Mouse (Mus musculus) inflammation-experienced regulatory T-cells, adult 6 months (primary cell): ENCODE measurements around the gene Tecpr1. TPM values are rescaled to one million over a fixed set of nuclear protein-coding genes. Genes with fewer than 3 reads are reported as not detected.

Experiments
- ATAC-seq: one replicate; pipeline ENCODE4 v1.8.0; 2017
- polyA plus RNA-seq, 3 experiments: library from polyadenylated mRNA; unstranded; fragments of 100-300 nt; shearing (Covaris generic); gene quantifications; one replicate each; pipeline ENCODE4 v1.2.1; 2017

Gene Tecpr1
- polyA plus RNA-seq, 3 experiments from 2014 or later = 74.3 to 93.5 (median 81.1) TPM

DNA sequence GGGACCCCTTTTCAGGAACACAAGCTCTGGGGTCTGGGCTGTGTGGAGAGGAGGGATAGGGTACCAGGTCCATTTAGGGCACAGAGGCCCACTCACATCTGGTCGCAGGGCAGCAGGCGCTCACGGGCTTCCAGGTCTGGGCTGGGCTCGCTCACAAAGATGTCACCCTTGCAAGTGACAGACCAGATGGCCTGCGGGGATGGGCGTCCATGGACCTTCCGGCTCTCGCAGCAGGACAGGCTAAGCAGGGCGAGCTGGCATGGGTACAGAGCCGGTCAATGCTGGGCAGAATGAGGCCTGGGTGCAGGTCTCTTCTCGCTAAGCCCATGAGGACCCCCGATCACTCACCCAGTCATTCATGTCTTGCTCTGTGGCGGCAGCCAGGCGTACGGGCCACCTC, 17.3 kb downstream of the Tecpr1 start:
- no peak for ATAC-seq

GRCm38 (mm10) chr5:144204911-144205310, 18.5 kb downstream of the Tecpr1 start:
- ATAC-seq = no peak

DNA sequence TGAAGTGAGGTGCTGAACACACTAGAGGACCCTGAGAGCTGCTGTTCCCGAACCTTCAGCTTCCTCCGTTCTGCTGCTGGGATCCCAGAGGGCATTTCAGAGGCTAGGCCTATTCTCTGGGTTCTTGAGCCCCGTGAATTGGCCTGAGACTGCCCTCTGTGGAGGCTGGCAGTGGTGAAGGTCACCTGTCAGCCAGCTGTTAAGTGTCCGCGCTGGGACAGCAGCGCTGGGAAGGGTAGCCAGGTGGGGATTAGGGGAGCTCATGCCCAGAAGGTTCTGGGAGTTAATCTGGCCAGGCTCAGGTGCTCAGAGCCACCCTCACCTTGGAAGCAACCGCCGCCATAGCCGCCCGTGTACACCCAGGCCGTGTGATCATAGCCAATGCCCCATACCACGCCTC, 19.1 kb downstream of the Tecpr1 start:
- no peak for ATAC-seq

DNA sequence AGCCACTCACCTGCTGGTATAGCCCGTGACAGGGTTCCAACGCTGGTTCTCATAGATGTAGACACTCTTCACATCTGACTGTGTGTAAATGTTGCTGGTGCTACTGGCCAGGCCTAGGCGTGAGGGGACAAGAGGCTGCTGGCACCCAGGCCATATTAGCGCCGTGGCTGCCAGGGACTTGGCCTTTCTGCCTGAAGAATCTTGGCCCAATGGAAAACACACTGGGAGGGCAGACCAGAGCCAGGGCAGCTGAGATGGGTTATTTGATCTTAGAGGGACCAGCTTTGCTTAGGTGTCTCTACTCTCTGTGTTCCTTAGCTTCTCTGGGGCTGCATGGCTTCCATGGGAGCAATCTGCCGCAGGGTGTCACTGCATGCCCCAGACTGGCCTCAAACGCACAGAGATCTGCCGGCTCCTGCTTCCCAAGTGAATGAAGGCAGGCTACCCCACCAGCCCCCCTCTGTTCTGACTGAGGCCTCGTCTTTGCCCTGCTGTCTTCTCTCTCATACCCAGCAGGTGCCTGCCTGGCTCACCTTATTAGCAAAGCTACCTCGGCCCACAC, 19.9 kb downstream of the Tecpr1 start:
- no peak for ATAC-seq

GRCm38 (mm10) chr5:144202430-144202829, 21.0 kb downstream of the Tecpr1 start:
- ATAC-seq = no peak

DNA sequence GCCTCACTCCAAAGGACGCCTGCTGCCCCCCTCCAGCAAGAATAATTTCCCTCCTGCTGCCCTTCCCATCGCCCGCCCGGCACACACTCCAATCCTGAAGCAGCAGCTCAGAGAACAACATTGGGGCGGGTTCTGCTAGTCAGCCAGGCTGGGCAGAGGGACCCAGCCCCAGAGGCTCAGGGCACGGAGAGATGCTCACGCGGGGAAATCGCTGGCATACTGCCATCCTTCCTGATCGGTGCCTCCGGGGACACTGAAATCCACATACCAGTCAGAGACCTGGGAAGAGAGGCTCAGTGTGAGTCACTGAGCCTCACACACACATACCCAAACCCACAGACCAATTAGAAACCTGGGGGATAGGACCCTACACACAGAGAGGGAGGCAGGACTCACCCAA, 22.8 kb downstream of the Tecpr1 start:
- ATAC-seq = no peak

GRCm38 (mm10) chr5:144195567-144195966, 27.8 kb downstream of the Tecpr1 start:
- no peak for ATAC-seq

- ATAC-seq = no peak
Measured at GRCm38 (mm10) chr5:144194416-144194815, 29.0 kb downstream of the Tecpr1 start.

GRCm38 (mm10) chr5:144192673-144193072, 30.7 kb downstream of the Tecpr1 start:
- no peak for ATAC-seq

GRCm38 (mm10) chr5:144191026-144191425, 32.4 kb downstream of the Tecpr1 start:
- ATAC-seq = no peak

- ATAC-seq = peak; percentile 38
Measured at GRCm38 (mm10) chr5:144189950-144190583, 33.3 kb downstream of the Tecpr1 start, which contains the start of gene Bhlha15. Gene Bhlha15 (plus strand): TSS chr5:144190286.

DNA sequence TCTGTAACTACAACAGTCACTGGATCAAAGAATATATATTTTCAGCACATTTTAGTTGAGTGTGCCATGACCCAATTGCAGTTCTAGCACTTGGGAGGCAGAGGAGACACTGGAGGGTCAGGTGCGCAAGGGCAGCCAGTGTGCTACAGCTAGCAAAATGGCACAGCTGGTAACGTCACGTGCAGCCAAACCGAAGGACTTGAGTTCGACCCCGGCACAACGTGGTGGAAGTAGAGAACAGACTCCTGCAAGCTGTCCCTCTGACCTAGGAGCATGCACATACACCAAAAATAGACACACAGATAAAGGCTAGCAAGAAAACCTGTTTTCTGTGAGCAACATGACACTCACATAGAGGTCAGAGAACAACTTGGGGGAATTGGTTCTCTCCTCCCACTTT, 34.1 kb downstream of the Tecpr1 start:
- no peak for ATAC-seq

DNA sequence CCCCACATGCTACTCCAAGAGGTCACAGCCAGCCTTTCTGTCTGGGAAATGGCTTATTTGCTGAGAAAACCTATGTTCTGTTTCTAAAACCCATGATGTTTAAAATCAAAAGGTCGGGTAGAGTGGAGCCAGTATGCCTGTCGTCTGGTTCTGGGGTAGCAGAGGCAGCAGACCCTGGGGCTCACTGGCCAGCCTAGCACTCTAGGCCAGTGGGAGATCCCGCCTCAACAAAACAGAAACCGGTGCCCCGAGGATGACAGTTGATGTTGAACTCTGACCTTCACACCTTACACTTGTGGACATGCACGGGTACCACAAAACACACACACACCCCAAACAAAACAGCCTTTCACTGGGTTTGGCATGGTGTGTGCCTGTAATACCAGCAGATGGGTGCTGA, 35.0 kb downstream of the Tecpr1 start:
- ATAC-seq = no peak

GRCm38 (mm10) chr5:144184350-144185045, 38.9 kb downstream of the Tecpr1 start:
- no peak for ATAC-seq

- ATAC-seq = no peak
Measured at GRCm38 (mm10) chr5:144183647-144184335, 39.6 kb downstream of the Tecpr1 start.

DNA sequence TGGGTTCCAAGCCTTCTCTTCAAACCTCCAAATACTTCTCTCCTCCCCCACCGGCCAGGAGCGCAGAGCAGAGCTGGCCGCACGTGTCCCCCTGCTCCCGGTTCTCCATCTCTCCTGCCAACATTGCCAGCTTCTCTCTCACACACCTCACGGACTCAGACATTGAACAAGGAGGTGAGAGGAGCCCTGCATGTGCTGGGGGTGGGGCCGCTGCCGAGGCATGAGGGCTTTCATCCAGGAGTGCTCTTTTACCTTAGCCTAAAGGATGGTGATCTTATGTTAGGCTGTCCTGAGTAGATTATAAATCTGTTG, 40.2 kb downstream of the Tecpr1 start:
- no peak for ATAC-seq

- no peak for ATAC-seq
Measured at GRCm38 (mm10) chr5:144182542-144183247, 40.7 kb downstream of the Tecpr1 start.

GRCm38 (mm10) chr5:144181249-144181648, 42.2 kb downstream of the Tecpr1 start:
- no peak for ATAC-seq

DNA sequence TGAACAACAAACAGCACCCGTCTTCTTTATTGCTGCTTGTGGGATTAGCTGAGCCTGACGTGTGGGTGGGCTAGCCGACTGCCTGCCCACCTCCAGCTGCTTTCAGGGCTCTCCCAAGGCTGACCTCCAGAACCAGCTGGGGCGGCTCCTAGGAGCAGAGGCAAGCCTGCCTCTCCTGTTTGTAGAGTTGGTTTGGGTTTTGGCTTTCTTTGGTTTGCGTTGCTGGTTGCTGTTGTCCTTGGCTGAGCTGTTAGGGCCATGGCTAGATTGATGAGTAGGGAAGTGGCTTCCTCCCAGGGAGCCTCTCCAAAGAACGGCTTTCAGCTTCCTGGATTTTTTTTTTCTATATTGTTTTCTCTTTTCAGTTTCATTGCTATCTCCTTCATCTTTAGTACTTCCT, 45.2 kb downstream of the Tecpr1 start:
- ATAC-seq = no peak

DNA sequence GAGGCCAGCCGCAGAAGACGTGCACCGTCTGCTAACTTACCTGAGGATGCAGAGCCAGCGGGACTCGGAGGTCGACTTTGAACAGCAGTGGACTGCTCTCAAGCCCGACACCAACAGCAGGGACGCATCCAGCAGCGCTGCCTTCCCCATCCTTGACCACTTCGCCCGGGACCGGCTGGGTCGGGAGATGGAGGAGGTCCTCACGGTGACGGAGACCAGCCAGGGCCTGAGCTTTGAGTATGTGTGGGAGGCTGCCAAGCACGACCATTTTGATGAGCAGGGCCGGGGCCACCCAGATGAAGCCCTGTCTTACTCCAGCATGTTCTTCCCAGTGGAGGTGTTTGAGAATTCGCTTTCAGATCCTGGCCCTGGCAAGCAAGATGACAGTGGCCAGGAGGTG, 49.8 kb downstream of the Tecpr1 start:
- no peak for ATAC-seq

DNA sequence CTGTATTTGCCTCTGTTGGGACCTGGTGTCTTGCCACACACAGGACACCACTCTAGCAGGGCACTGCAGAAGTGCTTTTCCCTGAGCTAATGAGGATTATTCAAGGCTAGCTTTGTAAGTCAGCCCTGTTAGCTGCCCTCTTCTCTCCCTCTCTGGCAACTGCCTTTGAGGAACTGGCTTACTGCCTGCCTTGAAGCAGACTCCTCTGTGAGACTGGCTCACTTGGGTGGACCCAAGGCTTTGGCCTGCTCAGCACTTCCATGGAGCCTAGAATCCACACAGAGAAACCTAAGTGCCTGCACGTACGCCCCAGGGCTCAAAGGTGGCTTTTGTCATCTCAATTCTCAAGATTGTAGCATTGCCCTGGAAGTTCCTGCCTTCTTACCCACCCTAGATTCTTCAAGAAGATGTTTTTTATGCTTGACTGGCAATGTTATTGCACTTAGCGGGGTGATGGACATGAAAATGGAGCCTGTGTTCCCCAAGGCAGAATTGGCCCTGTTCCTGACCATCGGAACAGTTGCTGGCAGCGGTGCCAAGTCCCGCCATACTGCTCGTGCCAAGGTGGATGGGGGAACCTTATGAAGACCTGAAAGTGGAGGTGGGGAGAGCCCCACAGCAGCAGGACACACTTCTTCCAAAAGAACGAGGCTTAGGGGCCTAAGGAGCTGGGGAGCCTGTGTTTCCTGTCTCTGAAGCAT, 54.0 kb downstream of the Tecpr1 start:
- ATAC-seq = no peak

DNA sequence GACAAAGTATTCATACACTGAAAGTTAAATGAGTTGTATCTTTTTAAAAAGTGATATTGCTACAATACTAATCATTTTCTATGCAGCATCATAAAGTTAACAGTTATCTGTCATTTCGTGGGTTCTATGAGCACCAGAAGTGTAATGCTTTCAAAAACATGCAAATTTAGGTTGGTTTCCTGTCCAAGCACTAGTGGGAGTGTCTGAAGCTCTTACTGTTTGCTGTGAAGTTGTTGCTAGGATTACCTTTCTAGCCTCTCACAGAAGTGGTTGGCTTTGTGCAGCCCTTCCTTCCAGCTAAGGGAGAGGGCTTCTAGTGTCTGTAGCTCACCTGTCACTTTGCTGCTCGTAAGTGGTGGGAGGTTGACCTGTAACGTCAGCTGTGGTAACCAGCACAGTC, 57.7 kb downstream of the Tecpr1 start:
- ATAC-seq = peak; percentile 83
